Mouse (Mus musculus) bone marrow, adult 2 months (tissue): Measurements from ENCODE around the gene Bri3bp.

Source experiments
- CTCF ChIP-seq: fragments of 200-500 bp; IDR thresholded peaks from 2 replicates; pipeline ENCODE4 v1.5.1; 2011; ENCODE audit warnings: low read length, control low read depth; ENCODE audit not compliant: control insufficient read depth, insufficient read depth
- POLR2A ChIP-seq: fragments of 200-500 bp; IDR thresholded peaks from 2 replicates; pipeline ENCODE4 v1.6.1; 2011; ENCODE audit warnings: low read depth, mild to moderate bottlenecking, control low read depth, low read length, borderline replicate concordance; ENCODE audit not compliant: control insufficient read depth

DNA sequence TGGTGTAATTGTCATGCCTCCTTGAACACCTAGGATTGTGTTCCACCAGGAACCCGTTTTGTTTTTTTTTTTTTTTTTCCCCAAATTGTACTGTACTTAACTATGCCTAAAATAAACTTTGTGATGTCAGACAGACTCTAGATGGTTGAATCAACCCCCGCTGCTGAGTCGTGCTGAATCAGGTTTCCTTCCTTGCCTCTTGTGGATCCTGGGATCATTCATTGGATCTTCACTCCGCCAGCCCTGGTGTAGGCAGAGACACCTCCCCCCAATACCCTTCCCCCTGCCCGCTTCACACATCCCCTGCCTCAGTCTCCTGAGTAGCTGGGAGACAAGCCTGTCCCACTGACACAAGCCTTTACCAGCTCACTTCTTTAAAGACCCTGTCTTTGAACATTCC, 7.9 kb downstream of the Bri3bp start:
- TF ChIP-seq CTCF: no peak
- no peak for TF ChIP-seq POLR2A
